Mouse (Mus musculus) forebrain, postnatal 0 days (tissue): ENCODE measurements around the gene Selenop. TPM values are rescaled to one million over a fixed set of nuclear protein-coding genes. Genes with fewer than 3 reads are reported as not detected.
"Not testable (repeated sequence)": the region's sequence is repeated elsewhere in the genome, so short reads cannot be mapped to it uniquely, and the experiment has no call there.

Source experiments
- ATAC-seq: fragments of 200-750 bp; cut with Nextera tagmentation; 2 replicates; pipeline ENCODE4 v1.8.0; 2017; ENCODE audit warnings: mild to moderate bottlenecking, moderate library complexity
- DNase-seq: peaks from one replicate; pipeline ENCODE4 v3.0.0-alpha.2; 2015
- H3K27ac ChIP-seq: fragments of 300-500 bp; sonication (generic); 2 replicates; pipeline ENCODE4 v1.5.1; 2014; ENCODE audit warnings: low read depth, mild to moderate bottlenecking, antibody characterized with exemption, low read length, moderate library complexity, mixed read lengths
- H3K27me3 ChIP-seq: fragments of 300-500 bp; sonication (generic); 2 replicates; pipeline ENCODE4 v1.6.1; 2014; ENCODE audit warnings: mild to moderate bottlenecking, low read length, mixed read lengths; ENCODE audit not compliant: insufficient read depth
- H3K36me3 ChIP-seq: fragments of 300-500 bp; sonication (generic); 2 replicates; pipeline ENCODE4 v1.6.1; 2014; ENCODE audit warnings: mild to moderate bottlenecking, moderate library complexity; ENCODE audit not compliant: insufficient read depth
- H3K4me1 ChIP-seq: fragments of 300-500 bp; sonication (generic); 2 replicates; pipeline ENCODE4 v1.6.1; 2014; ENCODE audit warnings: antibody characterized with exemption; ENCODE audit not compliant: insufficient read depth
- H3K4me2 ChIP-seq: fragments of 300-500 bp; sonication (generic); 2 replicates; pipeline ENCODE4 v1.6.1; 2014; ENCODE audit warnings: low read depth, mild to moderate bottlenecking, moderate library complexity
- H3K4me3 ChIP-seq: fragments of 300-500 bp; sonication (generic); 2 replicates; pipeline ENCODE4 v1.5.1; 2014; ENCODE audit warnings: low read depth, low read length, mixed read lengths
- H3K9ac ChIP-seq: fragments of 300-500 bp; sonication (generic); 2 replicates; pipeline ENCODE4 v1.6.1; 2014; ENCODE audit warnings: mild to moderate bottlenecking
- H3K9me3 ChIP-seq: fragments of 300-500 bp; sonication (generic); 2 replicates; pipeline ENCODE4 v1.6.1; 2016; ENCODE audit warnings: low read length
- CTCF ChIP-seq: sonication (generic); IDR thresholded peaks from 2 replicates; pipeline ENCODE4 v1.5.1; 2016; ENCODE audit warnings: antibody characterized with exemption, control low read depth, low read depth
- WGBS: fragments of 180-500 bp; shearing (Covaris S2); extraction: QIAGEN DNeasy Blood & Tissue Kit; methylation state at CpG from one replicate; pipeline ENCODE4 v1.1.7; 2014; 5-methylcytosine and 5-hydroxymethylcytosine counted together
- polyA plus RNA-seq: library from polyadenylated mRNA; unstranded; fragments of >200 nt; fragmentation: Nextera tagmentation; extraction: Ambion mirVana; gene quantifications from 2 replicates; pipeline ENCODE4 v1.2.1, GENCODE M21; 2015
- total RNA-seq: library from RNA; depleted of rRNA; stranded (reverse); fragments of >200 nt; gene quantifications from 2 replicates; pipeline ENCODE4 v1.2.3, GENCODE M21; 2014; rRNA removed

The Selenop gene
- total RNA-seq: 207 and 212 TPM in 2 replicates
- polyA plus RNA-seq: 171 and 182 TPM in 2 replicates

DNA sequence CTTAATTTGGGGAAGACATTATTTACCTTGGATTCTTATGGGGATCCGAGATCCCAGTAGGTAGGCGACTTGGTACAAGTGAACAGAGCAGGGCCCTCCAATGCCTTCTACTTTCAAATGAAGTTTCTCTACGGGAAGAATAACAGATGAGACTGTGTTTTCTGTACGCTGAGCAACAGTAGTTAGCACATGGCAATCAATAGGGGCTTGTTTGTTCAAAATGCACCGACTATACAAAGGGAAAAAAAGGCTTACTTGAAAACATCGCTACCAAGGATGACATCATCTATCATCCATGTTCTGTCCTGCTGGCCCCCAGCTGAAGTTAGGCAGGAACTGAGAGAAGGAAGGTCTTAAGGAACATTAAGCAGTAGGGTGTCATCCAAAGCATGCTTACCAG, at the start of gene Selenop:
Selenop (plus strand) TSS at position 301 of the 400 bp plus-strand sequence.
- Histone ChIP-seq H3K27me3 (no peaks in the 10 kb centered on the region), H3K4me3 (no peak within 1 kb of the TSS), H3K36me3 (no peaks in the 10 kb centered on the region), H3K4me1 (no peaks in the 10 kb centered on the region), H3K27ac (no peak within 1 kb of the TSS), H3K9ac (no peak within 1 kb of the TSS), H3K9me3 (no peaks in the 10 kb centered on the region), H3K4me2 (no peak within 1 kb of the TSS)
- TF ChIP-seq CTCF: no peak
- DNase-seq (no peak), ATAC-seq (no peak)
- WGBS: 69% methylated on average over 6 of the region's 6 CpGs

GRCm38 (mm10) chr15:3218668-3219067, 49.7 kb upstream of the Selenop start:
- not testable (repeated sequence) for H3K27me3 ChIP-seq, DNase-seq, H3K36me3 ChIP-seq, H3K4me3 ChIP-seq, H3K27ac ChIP-seq, H3K4me1 ChIP-seq, H3K4me2 ChIP-seq, H3K9ac ChIP-seq, ATAC-seq, H3K9me3 ChIP-seq
- WGBS: 85% methylated on average over 4 of the region's 4 CpGs

DNA sequence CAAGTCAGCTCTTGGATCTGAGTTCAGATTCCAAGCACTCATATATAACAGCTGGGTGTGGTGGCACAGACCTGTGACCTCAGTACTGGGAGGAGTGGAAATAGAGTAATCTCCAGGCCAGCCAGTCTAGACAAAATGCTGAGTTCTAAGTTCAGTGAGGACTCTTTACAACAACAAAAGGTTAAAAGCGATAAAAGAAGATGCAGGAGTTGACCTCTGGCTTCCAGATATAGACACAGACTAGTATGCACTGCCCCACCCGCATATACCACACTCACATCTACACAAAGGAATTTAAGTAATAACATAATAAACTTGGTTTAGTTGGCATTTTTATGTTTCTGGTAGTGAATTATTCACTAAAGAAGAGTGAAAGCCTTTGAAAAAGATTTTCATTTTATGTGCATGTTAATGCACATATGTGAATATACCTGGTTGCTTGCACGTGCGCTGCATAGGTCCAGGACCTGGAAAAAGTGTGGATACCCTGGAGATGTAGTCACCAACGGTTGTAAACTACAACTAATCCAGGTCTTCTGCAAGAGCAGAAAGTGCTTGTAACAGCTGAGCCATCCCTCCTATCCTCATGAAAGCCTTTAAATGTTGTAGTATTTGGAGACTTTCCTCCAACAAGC, 45.4 kb upstream of the Selenop start:
- TF ChIP-seq CTCF: no peak
- H3K36me3 ChIP-seq: no peaks in the 10 kb centered on the region
- no peak overlapping the region for H3K4me3 ChIP-seq
- 89% methylated on average over 5 of the region's 5 CpGs for WGBS
- no peaks in the 10 kb centered on the region for H3K9me3 ChIP-seq
- no peak overlapping the region for H3K27ac ChIP-seq
- no peak overlapping the region for H3K9ac ChIP-seq
- no peak overlapping the region for H3K4me2 ChIP-seq
- DNase-seq (no peak), ATAC-seq (no peak)
- no peaks in the 10 kb centered on the region for H3K4me1 ChIP-seq
- no peaks in the 10 kb centered on the region for H3K27me3 ChIP-seq

GRCm38 (mm10) chr15:3226573-3226972, 41.8 kb upstream of the Selenop start:
- no peak for DNase-seq
- Histone ChIP-seq H3K27ac (no peak overlapping the region), H3K36me3 (no peaks in the 10 kb centered on the region), H3K9me3 (no peaks in the 10 kb centered on the region), H3K4me1 (no peaks in the 10 kb centered on the region), H3K27me3 (no peaks in the 10 kb centered on the region), H3K9ac (no peak overlapping the region), H3K4me3 (no peak overlapping the region), H3K4me2 (no peak overlapping the region)
- no peak for ATAC-seq
- no peak for TF ChIP-seq CTCF
- WGBS: 80% methylated on average over 3 of the region's 3 CpGs

DNA sequence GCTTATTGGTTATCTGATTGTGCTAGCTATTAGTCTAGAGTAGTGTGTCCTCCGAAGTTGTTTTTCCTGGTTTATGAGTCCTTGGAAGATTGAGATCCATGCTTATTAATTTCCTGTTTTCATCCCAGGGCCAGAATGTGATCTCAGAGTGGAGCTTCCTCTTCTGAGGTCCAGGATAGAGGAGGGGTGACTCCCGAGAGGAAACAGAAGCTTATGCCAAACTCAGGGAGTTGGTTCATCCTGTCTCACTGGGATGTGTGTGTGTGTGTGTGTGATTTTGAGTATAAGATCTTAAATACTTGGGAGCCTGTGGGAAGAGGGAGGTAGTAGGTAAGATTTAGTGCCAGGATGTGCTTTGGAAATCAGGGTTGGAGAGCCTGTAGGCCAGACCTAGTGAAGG, 40.2 kb upstream of the Selenop start:
- DNase-seq (no peak), ATAC-seq (no peak)
- Histone ChIP-seq H3K27me3 (no peaks in the 10 kb centered on the region), H3K27ac (no peak overlapping the region), H3K9me3 (no peaks in the 10 kb centered on the region), H3K4me2 (no peak overlapping the region), H3K9ac (no peak overlapping the region), H3K4me3 (no peak overlapping the region), H3K4me1 (no peaks in the 10 kb centered on the region), H3K36me3 (no peaks in the 10 kb centered on the region)
- 64% methylated on average over 2 of the region's 2 CpGs for WGBS
- no peak for TF ChIP-seq CTCF

GRCm38 (mm10) chr15:3228990-3229389, 39.4 kb upstream of the Selenop start:
- H3K9ac ChIP-seq: no peak overlapping the region
- H3K4me2 ChIP-seq: no peak overlapping the region
- no peaks in the 10 kb centered on the region for H3K4me1 ChIP-seq
- no peak for TF ChIP-seq CTCF
- DNase-seq (no peak), ATAC-seq (no peak)
- no peaks in the 10 kb centered on the region for H3K9me3 ChIP-seq
- no peak overlapping the region for H3K4me3 ChIP-seq
- H3K27me3 ChIP-seq: no peaks in the 10 kb centered on the region
- 93% methylated on average over 6 of the region's 6 CpGs for WGBS
- no peaks in the 10 kb centered on the region for H3K36me3 ChIP-seq
- no peak overlapping the region for H3K27ac ChIP-seq

- no peak overlapping the region for H3K9ac ChIP-seq
- 94% methylated on average over 4 of the region's 4 CpGs for WGBS
- no peaks in the 10 kb centered on the region for H3K27me3 ChIP-seq
- no peaks in the 10 kb centered on the region for H3K4me1 ChIP-seq
- H3K27ac ChIP-seq: no peak overlapping the region
- no peak for TF ChIP-seq CTCF
- DNase-seq (no peak), ATAC-seq (no peak)
- no peak overlapping the region for H3K4me3 ChIP-seq
- H3K36me3 ChIP-seq: no peaks in the 10 kb centered on the region
- H3K4me2 ChIP-seq: no peak overlapping the region
- no peaks in the 10 kb centered on the region for H3K9me3 ChIP-seq
Observed at GRCm38 (mm10) chr15:3231004-3231403, 37.3 kb upstream of the Selenop start.
